Mouse (Mus musculus): ENCODE results near the gene Rgs12.

- TF ChIP-seq GATA1 (IDR thresholded peaks at IDR 0.05; ENCODE audit: low read length) (no peak), TAL1 (IDR thresholded peaks at IDR 0.05; ENCODE audit: low read length) (no peak)
Observed at GRCm38 (mm10) chr5:34902811-34903385, 46.3 kb upstream of the Rgs12 start.
